Mouse (Mus musculus): ENCODE measurements around the gene Atp11a. TPM values are rescaled to one million over a fixed set of nuclear protein-coding genes. Genes with fewer than 3 reads are reported as not detected.

Gene Atp11a
- polyA plus RNA-seq, 1 experiment from 2014 or later: 22.2 TPM

DNA sequence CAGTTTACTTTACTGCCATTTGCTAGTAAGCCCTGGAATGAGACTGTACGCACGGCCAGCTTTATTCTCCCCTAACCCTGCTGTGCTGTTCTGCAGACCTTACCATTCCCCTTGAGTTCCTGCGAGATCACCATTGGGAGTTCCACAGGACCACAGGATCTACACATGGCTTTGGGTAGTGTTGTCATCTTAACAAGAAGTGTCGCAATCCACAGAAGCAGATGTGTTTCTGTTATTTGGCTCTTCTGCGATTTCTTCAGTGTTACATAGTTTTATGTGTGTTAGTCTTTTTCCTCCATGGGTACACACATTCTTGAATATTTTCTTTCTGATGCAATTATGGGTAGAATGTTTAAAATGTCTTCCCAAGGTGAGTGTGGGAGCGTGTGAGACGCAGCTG is 84.0 kb downstream of the Atp11a start:
- Histone ChIP-seq H3K4me2 (replicated peaks) (no peak overlapping the region), H3K27me3 (no peaks in the 10 kb centered on the region), H3K27ac (replicated peaks) (no peak overlapping the region), H3K4me1 (no peaks in the 10 kb centered on the region), H3K36me3 (peaks cover 72% of the 10 kb centered on the region), H3K9me3 (replicated peaks) (no peaks in the 10 kb centered on the region), H3K4me3 (replicated peaks) (no peak overlapping the region), H3K9ac (no peak overlapping the region)
- no peak for ATAC-seq (ENCODE audit: insufficient number of reproducible peaks, low FRiP score, low TSS enrichment, low read depth)
- WGBS: 76% methylated on average over 7 of the region's 7 CpGs

GRCm38 (mm10) chr8:12842342-12842995 is 85.7 kb downstream of the Atp11a start:
- Histone ChIP-seq H3K4me3 (replicated peaks) (no peak overlapping the region), H3K27ac (replicated peaks) (no peak overlapping the region), H3K9ac (no peak overlapping the region), H3K9me3 (replicated peaks) (no peaks in the 10 kb centered on the region), H3K36me3 (peaks cover 69% of the 10 kb centered on the region), H3K4me2 (replicated peaks) (no peak overlapping the region), H3K27me3 (no peaks in the 10 kb centered on the region), H3K4me1 (no peaks in the 10 kb centered on the region)
- ATAC-seq (ENCODE audit: insufficient number of reproducible peaks, low FRiP score, low TSS enrichment, low read depth): no peak
- 91% methylated on average over 11 of the region's 11 CpGs for WGBS

DNA sequence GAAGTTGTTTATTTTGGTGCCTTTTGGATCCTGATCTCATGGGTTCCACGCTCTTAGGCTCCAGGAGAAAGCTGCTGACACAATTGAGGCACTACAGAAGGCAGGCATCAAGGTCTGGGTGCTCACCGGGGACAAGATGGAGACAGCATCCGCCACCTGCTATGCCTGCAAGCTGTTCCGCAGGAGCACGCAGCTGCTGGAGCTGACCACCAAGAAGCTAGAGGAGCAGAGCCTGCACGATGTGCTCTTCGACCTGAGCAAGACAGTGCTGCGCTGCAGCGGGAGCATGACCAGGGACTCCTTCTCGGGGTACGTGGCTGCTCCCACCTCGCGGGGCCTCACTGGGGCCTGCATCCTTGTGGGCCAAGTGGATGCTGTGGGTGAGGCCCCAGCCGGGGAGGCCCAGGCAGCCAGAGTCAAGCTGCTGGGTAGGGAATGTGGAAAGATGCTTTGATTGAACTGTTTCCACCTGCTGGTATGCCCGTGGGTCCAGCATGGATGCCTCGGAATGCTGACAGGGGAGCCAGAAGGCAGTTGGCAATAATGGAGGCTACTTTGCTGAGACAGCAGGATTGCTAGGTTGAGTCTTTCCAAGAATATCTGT is 87.6 kb downstream of the Atp11a start:
- ATAC-seq (ENCODE audit: insufficient number of reproducible peaks, low FRiP score, low TSS enrichment, low read depth): no peak
- Histone ChIP-seq H3K4me3 (replicated peaks) (no peak overlapping the region), H3K4me2 (replicated peaks) (no peak overlapping the region), H3K27ac (replicated peaks) (no peak overlapping the region), H3K4me1 (no peaks in the 10 kb centered on the region), H3K9ac (no peak overlapping the region), H3K36me3 (peaks cover 73% of the 10 kb centered on the region), H3K9me3 (replicated peaks) (no peaks in the 10 kb centered on the region), H3K27me3 (no peaks in the 10 kb centered on the region)
- WGBS: 91% methylated on average over 16 of the region's 16 CpGs

GRCm38 (mm10) chr8:12846447-12846846 is 89.6 kb downstream of the Atp11a start:
- H3K27ac ChIP-seq (replicated peaks): no peak overlapping the region
- 93% methylated on average over 6 of the region's 6 CpGs for WGBS
- no peaks in the 10 kb centered on the region for H3K9me3 ChIP-seq (replicated peaks)
- H3K4me1 ChIP-seq: no peaks in the 10 kb centered on the region
- H3K9ac ChIP-seq: no peak overlapping the region
- no peak for ATAC-seq (ENCODE audit: insufficient number of reproducible peaks, low FRiP score, low TSS enrichment, low read depth)
- H3K36me3 ChIP-seq: peaks cover 85% of the 10 kb centered on the region
- no peak overlapping the region for H3K4me3 ChIP-seq (replicated peaks)
- no peaks in the 10 kb centered on the region for H3K27me3 ChIP-seq
- no peak overlapping the region for H3K4me2 ChIP-seq (replicated peaks)

DNA sequence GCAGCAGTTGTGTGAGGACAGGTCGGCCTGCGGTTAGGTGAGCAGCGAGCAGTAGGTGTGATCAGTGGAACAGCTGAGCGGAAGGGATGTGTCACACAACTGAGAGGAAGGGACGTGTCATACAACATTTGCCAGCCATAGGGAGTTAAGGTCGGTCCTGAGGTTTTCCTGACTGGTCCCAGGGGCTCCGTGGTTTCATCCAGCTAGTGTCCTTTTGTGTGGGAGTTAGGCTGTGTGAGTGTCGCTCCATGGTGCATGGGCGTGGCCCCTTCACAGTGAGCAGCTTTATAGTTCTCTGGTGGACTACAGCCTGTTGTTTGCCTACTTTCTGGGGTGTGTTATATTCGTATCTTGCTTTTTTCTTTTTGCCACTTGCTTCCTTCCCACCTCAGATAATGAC is 94.4 kb downstream of the Atp11a start:
- Histone ChIP-seq H3K4me3 (replicated peaks) (no peak overlapping the region), H3K9ac (no peak overlapping the region)
- 86% methylated on average over 10 of the region's 10 CpGs for WGBS

GRCm38 (mm10) chr8:12856038-12856437 is 99.2 kb downstream of the Atp11a start:
- Histone ChIP-seq H3K4me2 (replicated peaks) (no peak overlapping the region), H3K4me3 (replicated peaks) (no peak overlapping the region), H3K36me3 (peaks cover 58% of the 10 kb centered on the region), H3K9me3 (replicated peaks) (no peaks in the 10 kb centered on the region), H3K9ac (no peak overlapping the region), H3K4me1 (no peaks in the 10 kb centered on the region), H3K27me3 (no peaks in the 10 kb centered on the region), H3K27ac (replicated peaks) (no peak overlapping the region)
- WGBS: 77% methylated on average over 15 of the region's 15 CpGs
- no peak for ATAC-seq (ENCODE audit: insufficient number of reproducible peaks, low FRiP score, low TSS enrichment, low read depth)

More for the DNA sequence above, 94.4 kb downstream of the Atp11a start:
- no peak overlapping the region for H3K27ac ChIP-seq (replicated peaks)
- no peak overlapping the region for H3K4me2 ChIP-seq (replicated peaks)
- ATAC-seq (ENCODE audit: insufficient number of reproducible peaks, low FRiP score, low TSS enrichment, low read depth): no peak
- H3K36me3 ChIP-seq: peaks cover 55% of the 10 kb centered on the region
- H3K9me3 ChIP-seq (replicated peaks): no peaks in the 10 kb centered on the region
- H3K4me1 ChIP-seq: no peaks in the 10 kb centered on the region
- no peaks in the 10 kb centered on the region for H3K27me3 ChIP-seq

- H3K36me3 ChIP-seq: peaks cover 69% of the 10 kb centered on the region
- no peak overlapping the region for H3K4me3 ChIP-seq (replicated peaks)
- no peak for ATAC-seq (ENCODE audit: insufficient number of reproducible peaks, low FRiP score, low TSS enrichment, low read depth)
- H3K9ac ChIP-seq: no peak overlapping the region
- no peaks in the 10 kb centered on the region for H3K27me3 ChIP-seq
- H3K27ac ChIP-seq (replicated peaks): no peak overlapping the region
- no peaks in the 10 kb centered on the region for H3K9me3 ChIP-seq (replicated peaks)
- no peak overlapping the region for H3K4me2 ChIP-seq (replicated peaks)
- WGBS: 80% methylated on average over 3 of the region's 3 CpGs
- H3K4me1 ChIP-seq: no peaks in the 10 kb centered on the region
Measured at GRCm38 (mm10) chr8:12863061-12863460, 106.2 kb downstream of the Atp11a start.

DNA sequence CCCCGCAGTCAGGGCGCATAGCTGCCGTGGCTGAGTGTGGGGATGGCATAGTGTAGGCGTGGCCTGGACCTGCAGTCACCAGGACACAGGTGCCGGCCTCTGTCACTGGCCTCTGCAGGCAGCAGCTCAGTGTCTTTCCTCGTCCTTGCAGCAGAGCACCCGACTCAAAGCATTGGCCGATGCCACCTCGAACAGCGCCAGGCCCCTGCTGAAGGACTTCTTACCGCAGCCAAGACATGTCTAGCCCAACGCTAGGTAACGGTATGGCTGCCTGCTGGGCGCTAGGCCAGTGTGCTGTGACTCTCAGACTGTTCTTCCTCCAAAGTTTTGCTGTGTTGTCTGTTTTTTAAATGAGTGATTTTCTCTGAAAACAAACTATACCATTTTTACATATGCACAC is 106.8 kb downstream of the Atp11a start:
- Histone ChIP-seq H3K36me3 (peaks cover 63% of the 10 kb centered on the region), H3K9me3 (replicated peaks) (no peaks in the 10 kb centered on the region), H3K4me1 (no peaks in the 10 kb centered on the region), H3K27ac (replicated peaks) (no peak overlapping the region), H3K4me3 (replicated peaks) (no peak overlapping the region), H3K27me3 (no peaks in the 10 kb centered on the region), H3K9ac (no peak overlapping the region), H3K4me2 (replicated peaks) (no peak overlapping the region)
- ATAC-seq (ENCODE audit: insufficient number of reproducible peaks, low FRiP score, low TSS enrichment, low read depth): no peak
- 87% methylated on average over 14 of the region's 14 CpGs for WGBS

GRCm38 (mm10) chr8:12865790-12866189 is 109.0 kb downstream of the Atp11a start:
- Histone ChIP-seq H3K27ac (replicated peaks) (no peak overlapping the region), H3K27me3 (peaks cover 3% of the 10 kb centered on the region; the same call in 1 of the 2 replicates), H3K4me2 (replicated peaks) (no peak overlapping the region), H3K36me3 (peaks cover 45% of the 10 kb centered on the region), H3K9ac (no peak overlapping the region), H3K4me3 (replicated peaks) (no peak overlapping the region), H3K4me1 (no peaks in the 10 kb centered on the region), H3K9me3 (replicated peaks) (no peaks in the 10 kb centered on the region)
- 73% methylated on average over 6 of the region's 6 CpGs for WGBS
- no peak for ATAC-seq (ENCODE audit: insufficient number of reproducible peaks, low FRiP score, low TSS enrichment, low read depth)

- Histone ChIP-seq H3K27me3 (peaks cover 22% of the 10 kb centered on the region; the same call in 1 of the 2 replicates), H3K4me1 (peaks cover 10% of the 10 kb centered on the region; the same call in 1 of the 2 replicates), H3K4me2 (replicated peaks) (no peak overlapping the region), H3K27ac (replicated peaks) (no peak overlapping the region), H3K36me3 (peaks cover 14% of the 10 kb centered on the region), H3K9me3 (replicated peaks) (no peaks in the 10 kb centered on the region), H3K4me3 (replicated peaks) (no peak overlapping the region), H3K9ac (no peak overlapping the region)
- no peak for ATAC-seq (ENCODE audit: insufficient number of reproducible peaks, low FRiP score, low TSS enrichment, low read depth)
- 73% methylated on average over 3 of the region's 3 CpGs for WGBS
Measured at GRCm38 (mm10) chr8:12869661-12870060, 112.8 kb downstream of the Atp11a start.

DNA sequence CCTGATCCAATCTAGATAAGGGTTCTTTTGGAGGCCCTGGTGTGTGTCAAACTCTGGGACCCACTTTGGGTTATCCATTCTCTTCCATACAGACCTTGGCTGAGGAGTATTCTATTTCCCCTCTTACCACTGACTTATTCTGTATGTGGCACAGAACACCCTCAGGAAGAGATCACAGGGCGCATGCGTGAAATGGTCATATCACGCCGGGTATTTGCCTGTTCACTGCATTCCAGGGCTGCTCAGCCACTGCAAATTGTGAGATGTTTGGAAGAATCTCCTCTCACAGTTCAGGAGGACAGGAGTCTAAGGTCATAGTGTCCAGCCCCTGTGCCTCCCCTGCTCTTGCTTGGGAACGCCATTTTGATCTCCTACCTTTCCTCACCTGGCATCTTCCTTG is 113.8 kb downstream of the Atp11a start:
- 85% methylated on average over 5 of the region's 5 CpGs for WGBS
- no peaks in the 10 kb centered on the region for H3K9me3 ChIP-seq (replicated peaks)
- no peak overlapping the region for H3K4me3 ChIP-seq (replicated peaks)
- peaks cover 5% of the 10 kb centered on the region for H3K36me3 ChIP-seq
- H3K27me3 ChIP-seq: peaks cover 22% of the 10 kb centered on the region; the same call in 1 of the 2 replicates
- H3K9ac ChIP-seq: no peak overlapping the region
- ATAC-seq (ENCODE audit: insufficient number of reproducible peaks, low FRiP score, low TSS enrichment, low read depth): no peak
- H3K4me2 ChIP-seq (replicated peaks): no peak overlapping the region
- H3K4me1 ChIP-seq: peaks cover 10% of the 10 kb centered on the region; the same call in 1 of the 2 replicates
- no peak overlapping the region for H3K27ac ChIP-seq (replicated peaks)

DNA sequence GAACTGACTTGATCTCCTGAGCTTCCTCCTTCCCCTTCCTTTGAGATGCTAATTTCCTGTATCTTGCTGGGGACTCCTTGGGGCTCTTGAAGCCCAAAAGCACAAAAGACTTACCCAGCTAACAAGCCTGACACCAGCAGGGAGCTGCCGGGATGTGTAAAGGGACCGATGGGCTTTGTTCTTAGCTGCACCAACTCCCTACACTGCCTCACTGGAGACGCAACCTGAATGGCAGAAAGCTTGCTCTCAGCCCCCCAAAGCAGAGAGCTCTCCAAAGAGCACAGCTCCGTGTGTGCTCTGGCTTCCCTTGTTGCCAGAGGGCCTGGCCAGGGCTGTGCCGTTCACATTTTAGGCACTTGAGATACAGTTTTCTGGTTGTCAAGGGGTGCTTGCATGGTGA is 114.6 kb downstream of the Atp11a start:
- no peak overlapping the region for H3K9ac ChIP-seq
- H3K27me3 ChIP-seq: peaks cover 22% of the 10 kb centered on the region; the same call in 1 of the 2 replicates
- no peak for ATAC-seq (ENCODE audit: insufficient number of reproducible peaks, low FRiP score, low TSS enrichment, low read depth)
- H3K4me2 ChIP-seq (replicated peaks): no peak overlapping the region
- no peak overlapping the region for H3K4me3 ChIP-seq (replicated peaks)
- H3K27ac ChIP-seq (replicated peaks): no peak overlapping the region
- WGBS: 10% methylated on average over 5 of the region's 5 CpGs
- no peaks in the 10 kb centered on the region for H3K9me3 ChIP-seq (replicated peaks)
- no peaks in the 10 kb centered on the region for H3K36me3 ChIP-seq
- H3K4me1 ChIP-seq: peaks cover 10% of the 10 kb centered on the region; the same call in 1 of the 2 replicates

Measured in embryonic facial prominence, embryonic 15.5 days (tissue).